9 mouse cellular contexts compared by ENCODE assay signal in the genomic region with DNA sequence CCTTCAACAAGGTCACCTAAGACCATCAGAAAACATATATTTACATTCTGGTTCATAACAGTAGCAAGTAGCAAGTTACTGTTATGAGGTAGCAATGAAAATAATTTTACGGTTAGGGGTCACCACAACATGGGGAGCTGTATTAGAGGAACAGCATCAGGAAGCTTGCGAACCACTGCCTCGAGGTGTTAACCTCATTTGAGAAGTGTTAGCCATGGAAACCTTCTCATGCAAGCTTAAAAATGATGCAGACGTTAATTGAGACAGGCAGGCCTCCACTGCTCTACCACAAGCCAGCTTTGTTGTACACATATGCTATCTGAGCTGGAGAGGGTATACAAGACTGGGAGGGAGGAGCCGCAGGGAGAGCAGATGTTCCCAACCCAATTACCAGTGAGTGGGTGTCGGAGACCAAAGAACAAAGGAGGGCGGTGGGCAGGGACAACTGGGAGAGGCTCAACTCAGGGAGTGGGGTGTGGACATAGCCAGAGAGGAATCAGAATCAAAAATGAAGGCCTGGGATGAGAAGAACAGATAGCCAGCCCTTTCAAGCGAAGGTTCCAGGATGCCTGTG. TPM values are rescaled to one million over a fixed set of nuclear protein-coding genes. Genes with fewer than 3 reads are reported as not detected.
DNase-seq lines count a peak whose midpoint lies in the region; ATAC-seq and TF ChIP-seq lines count a peak whose summit lies in the region.
"Had no signal": no experiment of that assay in that cellular context is flagged by ENCODE, and none has a peak within 500 bp of the region (broad histone marks: within the 10 kb centered on the region; RNA-seq: fewer than 3 reads in every experiment).

No protein-coding gene starts in this region.

- no peak overlapping the region for H3K27ac ChIP-seq in hindbrain, embryonic 11.5 days (ENCODE audit: low read depth, low read length)
- no peak overlapping the region for H3K27ac ChIP-seq in hindbrain, embryonic 14.5 days
- peak overlapping the region; percentile 45 for H3K27ac ChIP-seq in forebrain, embryonic 13.5 days
- H3K27ac ChIP-seq in midbrain, embryonic 12.5 days (replicated peaks): no peak overlapping the region; the same call in 1 of the 2 replicates
- H3K27ac ChIP-seq in left cerebral cortex, adult 2 months: no peak overlapping the region

- H3K9me3 ChIP-seq in hindbrain, embryonic 11.5 days (ENCODE audit: control insufficient read depth, low read length): no peaks in the 10 kb centered on the region
- H3K9me3 ChIP-seq in hindbrain, embryonic 14.5 days (ENCODE audit: control insufficient read depth, low read length): no peaks in the 10 kb centered on the region
- no peaks in the 10 kb centered on the region for H3K9me3 ChIP-seq in forebrain, embryonic 13.5 days (replicated peaks)
- no peaks in the 10 kb centered on the region for H3K9me3 ChIP-seq in midbrain, embryonic 12.5 days
- H3K9me3 ChIP-seq: G1E had no signal

- intact Hi-C loops in left cerebral cortex, adult 2 months (cut with DNase I): no loop called here

- no peak overlapping the region for H3K4me2 ChIP-seq in hindbrain, embryonic 11.5 days (replicated peaks; ENCODE audit: low read depth, low read length)
- H3K4me2 ChIP-seq in hindbrain, embryonic 14.5 days (replicated peaks): no peak overlapping the region
- no peak overlapping the region for H3K4me2 ChIP-seq in forebrain, embryonic 13.5 days
- no peak overlapping the region for H3K4me2 ChIP-seq in midbrain, embryonic 12.5 days (replicated peaks)

- ATAC-seq in hindbrain, embryonic 11.5 days (ENCODE audit: low FRiP score): peak; percentile 71
- no peak for ATAC-seq in hindbrain, embryonic 14.5 days (ENCODE audit: low FRiP score)
- ATAC-seq in forebrain, embryonic 13.5 days: peak; percentile 83
- ATAC-seq in midbrain, embryonic 12.5 days (ENCODE audit: low FRiP score, low read depth): peak; percentile 76

- no peaks in the 10 kb centered on the region for H3K36me3 ChIP-seq in hindbrain, embryonic 11.5 days (ENCODE audit: control insufficient read depth, insufficient read depth, low read length)
- no peaks in the 10 kb centered on the region for H3K36me3 ChIP-seq in hindbrain, embryonic 14.5 days (replicated peaks; ENCODE audit: control insufficient read depth, insufficient read depth)
- no peaks in the 10 kb centered on the region for H3K36me3 ChIP-seq in forebrain, embryonic 13.5 days (ENCODE audit: poor library complexity, severe bottlenecking)
- H3K36me3 ChIP-seq in midbrain, embryonic 12.5 days: no peaks in the 10 kb centered on the region
- H3K36me3 ChIP-seq: G1E had no signal

- DNase-seq in hindbrain, embryonic 11.5 days (ENCODE audit: low spot score): peak; percentile 30
- DNase-seq in hindbrain, embryonic 14.5 days (ENCODE audit: low spot score): no peak
- peak; percentile 24 for DNase-seq in WW6 (ENCODE audit: low read depth, low spot score)
- no peak for DNase-seq in cerebellum, adult 8-10 months
- no peak for DNase-seq in left cerebral cortex, adult 2 months (ENCODE audit: extremely low spot score in 1 of 2, low spot score in 2 of 2)
- DNase-seq in urinary bladder, postnatal 36 days (ENCODE audit: low spot score in 2 of 2): no peak

- 74% methylated on average over 8 of the region's 8 CpGs for WGBS in hindbrain, embryonic 11.5 days
- 67% methylated on average over 8 of the region's 8 CpGs for WGBS in hindbrain, embryonic 14.5 days
- WGBS in forebrain, embryonic 13.5 days: 59% methylated on average over 8 of the region's 8 CpGs
- 74% methylated on average over 8 of the region's 8 CpGs for WGBS in midbrain, embryonic 12.5 days

- H3K4me3 ChIP-seq in hindbrain, embryonic 11.5 days (ENCODE audit: low read depth, low read length): no peak overlapping the region
- no peak overlapping the region for H3K4me3 ChIP-seq in hindbrain, embryonic 14.5 days (replicated peaks; ENCODE audit: low read length)
- no peak overlapping the region for H3K4me3 ChIP-seq in forebrain, embryonic 13.5 days
- H3K4me3 ChIP-seq in midbrain, embryonic 12.5 days: no peak overlapping the region
- no peak overlapping the region for H3K4me3 ChIP-seq in left cerebral cortex, adult 2 months

- no peak for TF ChIP-seq CTCF in left cerebral cortex, adult 2 months (IDR thresholded peaks at IDR 0.05)

- no peak overlapping the region for H3K9ac ChIP-seq in hindbrain, embryonic 11.5 days (ENCODE audit: low read depth, low read length)
- no peak overlapping the region for H3K9ac ChIP-seq in hindbrain, embryonic 14.5 days
- no peak overlapping the region for H3K9ac ChIP-seq in forebrain, embryonic 13.5 days
- H3K9ac ChIP-seq in midbrain, embryonic 12.5 days (replicated peaks): no peak overlapping the region

- H3K27me3 ChIP-seq in hindbrain, embryonic 11.5 days (ENCODE audit: control insufficient read depth, insufficient read depth, low read length): no peaks in the 10 kb centered on the region
- no peaks in the 10 kb centered on the region for H3K27me3 ChIP-seq in hindbrain, embryonic 14.5 days (ENCODE audit: control insufficient read depth, insufficient read depth, low read length)
- H3K27me3 ChIP-seq in forebrain, embryonic 13.5 days: no peaks in the 10 kb centered on the region
- H3K27me3 ChIP-seq in midbrain, embryonic 12.5 days: no peaks in the 10 kb centered on the region

- no peaks in the 10 kb centered on the region for H3K4me1 ChIP-seq in hindbrain, embryonic 11.5 days (replicated peaks; ENCODE audit: control insufficient read depth, insufficient read depth, low read length)
- H3K4me1 ChIP-seq in hindbrain, embryonic 14.5 days (replicated peaks; ENCODE audit: control insufficient read depth, insufficient read depth, low read length): 0 out of 2 replicates have a peak, but pooled peaks cover 5% of the 10 kb centered on the region
- peaks cover 47% of the 10 kb centered on the region for H3K4me1 ChIP-seq in forebrain, embryonic 13.5 days
- H3K4me1 ChIP-seq in midbrain, embryonic 12.5 days: peaks cover 6% of the 10 kb centered on the region

RNA-seq across cellular contexts. Expression of a gene that starts 33.4 kb away (rescaled TPM):
- polyA plus RNA-seq in hindbrain, embryonic 11.5 days (2014; fragmentation: Nextera tagmentation; extraction: Ambion mirVana): 93.5 and 96.3 TPM in 2 replicates
- 63.9 and 67.8 TPM in 2 replicates for polyA plus RNA-seq in hindbrain, embryonic 14.5 days (2014; fragmentation: Nextera tagmentation; extraction: Ambion mirVana)
- 112 and 124 TPM in 2 replicates for polyA plus RNA-seq in forebrain, embryonic 13.5 days (2015; fragmentation: Nextera tagmentation; extraction: Ambion mirVana)
- 87.6 and 93.7 TPM in 2 replicates for polyA plus RNA-seq in midbrain, embryonic 12.5 days (2016; fragmentation: Nextera tagmentation; extraction: Ambion mirVana)
- total RNA-seq in left cerebral cortex, adult 2 months (2021): 10 to 100 TPM; 26.6 to 26.9 TPM

RNA-seq across cellular contexts. Expression of a gene that starts 48.7 kb away (rescaled TPM):
- 120 and 125 TPM in 2 replicates for polyA plus RNA-seq in hindbrain, embryonic 11.5 days (2014; fragmentation: Nextera tagmentation; extraction: Ambion mirVana)
- polyA plus RNA-seq in hindbrain, embryonic 14.5 days (2014; fragmentation: Nextera tagmentation; extraction: Ambion mirVana): 139 and 145 TPM in 2 replicates
- 103 and 110 TPM in 2 replicates for polyA plus RNA-seq in forebrain, embryonic 13.5 days (2015; fragmentation: Nextera tagmentation; extraction: Ambion mirVana)
- 94.3 and 98.4 TPM in 2 replicates for polyA plus RNA-seq in midbrain, embryonic 12.5 days (2016; fragmentation: Nextera tagmentation; extraction: Ambion mirVana)
- 100 to 1,000 TPM; 143 to 160 TPM for total RNA-seq in left cerebral cortex, adult 2 months (2021)

Comparison
In these comparisons a context has a peak if more than half of its experiments do, and no peak if none do; other contexts are left out.
1. DNase-seq: peak in hindbrain, embryonic 11.5 days (single experiment) and WW6 (single experiment); none in hindbrain, embryonic 14.5 days (single experiment), cerebellum, adult 8-10 months (single experiment), left cerebral cortex, adult 2 months (0 of 2) and urinary bladder, postnatal 36 days (0 of 2).